Mouse (Mus musculus): ENCODE data around the gene Fmo3. TPM values are rescaled to one million over a fixed set of nuclear protein-coding genes. Genes with fewer than 3 reads are reported as not detected.

Gene Fmo3
- polyA plus RNA-seq, 1 experiment from 2014 or later, result not detected

- ATAC-seq (ENCODE audit: insufficient number of reproducible peaks, low FRiP score), result no peak
- Histone ChIP-seq H3K27me3 (replicated peaks) (no peaks in the 10 kb centered on the region), H3K9me3 (replicated peaks) (no peaks in the 10 kb centered on the region), H3K36me3 (no peaks in the 10 kb centered on the region), H3K4me2 (no peak overlapping the region), H3K9ac (no peak overlapping the region), H3K27ac (ENCODE audit: poor library complexity, severe bottlenecking) (no peak overlapping the region), H3K4me3 (no peak overlapping the region), H3K4me1 (replicated peaks) (no peaks in the 10 kb centered on the region)
- 86% methylated on average over 6 of the region's 6 CpGs for WGBS
Observed at GRCm38 (mm10) chr1:162947934-162948333, 36.4 kb downstream of the Fmo3 start.

DNA sequence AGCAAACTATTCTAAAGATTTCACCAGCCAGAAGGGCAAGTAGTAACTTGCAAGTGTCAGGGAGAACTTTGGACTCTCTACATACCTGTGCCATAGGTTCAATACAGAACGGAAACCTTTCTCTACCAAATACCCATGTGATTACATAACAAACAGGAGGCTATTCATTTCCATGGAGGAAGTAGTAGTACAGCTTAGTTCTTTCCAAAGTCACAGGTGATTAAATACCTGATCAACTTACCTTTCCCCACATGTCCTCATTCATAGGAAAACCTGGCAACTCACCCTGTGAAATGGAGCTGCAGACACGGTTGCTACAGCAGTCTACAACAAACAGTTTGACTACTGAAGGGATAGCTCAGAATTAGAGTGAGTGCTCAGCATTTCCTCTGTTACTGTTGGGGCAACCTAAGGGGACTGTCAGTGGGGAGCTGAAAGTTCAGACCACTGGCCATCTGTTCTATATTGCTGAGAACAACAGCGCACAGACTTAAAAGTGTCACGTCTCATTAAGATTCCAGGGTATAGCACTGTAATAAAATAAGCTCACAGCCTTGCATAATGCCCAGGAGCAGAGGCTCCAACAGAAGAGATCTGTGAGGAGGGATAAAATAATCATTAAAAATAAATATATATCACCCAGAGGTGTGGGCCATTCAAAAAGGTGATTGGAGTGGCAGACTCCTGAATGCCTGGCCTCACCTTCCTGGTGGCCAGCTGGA is 37.3 kb downstream of the Fmo3 start:
- no peak for ATAC-seq (ENCODE audit: insufficient number of reproducible peaks, low FRiP score)
- H3K4me2 ChIP-seq, result no peak overlapping the region
- no peak overlapping the region for H3K9ac ChIP-seq
- no peaks in the 10 kb centered on the region for H3K27me3 ChIP-seq (replicated peaks)
- no peak overlapping the region for H3K27ac ChIP-seq (ENCODE audit: poor library complexity, severe bottlenecking)
- no peaks in the 10 kb centered on the region for H3K9me3 ChIP-seq (replicated peaks)
- no peaks in the 10 kb centered on the region for H3K36me3 ChIP-seq
- WGBS, result 80% methylated on average over 4 of the region's 4 CpGs
- no peaks in the 10 kb centered on the region for H3K4me1 ChIP-seq (replicated peaks)
- no peak overlapping the region for H3K4me3 ChIP-seq

GRCm38 (mm10) chr1:162943700-162944099 is 40.6 kb downstream of the Fmo3 start:
- Histone ChIP-seq H3K4me2 (no peak overlapping the region), H3K4me3 (no peak overlapping the region), H3K9me3 (replicated peaks) (no peaks in the 10 kb centered on the region), H3K9ac (no peak overlapping the region), H3K36me3 (no peaks in the 10 kb centered on the region), H3K4me1 (replicated peaks) (no peaks in the 10 kb centered on the region), H3K27me3 (replicated peaks) (no peaks in the 10 kb centered on the region), H3K27ac (ENCODE audit: poor library complexity, severe bottlenecking) (no peak overlapping the region)
- 58% methylated on average over 6 of the region's 6 CpGs for WGBS
- no peak for ATAC-seq (ENCODE audit: insufficient number of reproducible peaks, low FRiP score)

- ATAC-seq (ENCODE audit: insufficient number of reproducible peaks, low FRiP score), result no peak
- no peak overlapping the region for H3K4me2 ChIP-seq
- H3K27me3 ChIP-seq (replicated peaks), result no peaks in the 10 kb centered on the region
- no peak overlapping the region for H3K4me3 ChIP-seq
- WGBS, result 70% methylated on average over 4 of the region's 4 CpGs
- no peaks in the 10 kb centered on the region for H3K4me1 ChIP-seq (replicated peaks)
- no peaks in the 10 kb centered on the region for H3K36me3 ChIP-seq
- H3K27ac ChIP-seq (ENCODE audit: poor library complexity, severe bottlenecking), result no peak overlapping the region
- H3K9me3 ChIP-seq (replicated peaks), result no peaks in the 10 kb centered on the region
- no peak overlapping the region for H3K9ac ChIP-seq
Observed at GRCm38 (mm10) chr1:162938696-162939351, 45.5 kb downstream of the Fmo3 start.

DNA sequence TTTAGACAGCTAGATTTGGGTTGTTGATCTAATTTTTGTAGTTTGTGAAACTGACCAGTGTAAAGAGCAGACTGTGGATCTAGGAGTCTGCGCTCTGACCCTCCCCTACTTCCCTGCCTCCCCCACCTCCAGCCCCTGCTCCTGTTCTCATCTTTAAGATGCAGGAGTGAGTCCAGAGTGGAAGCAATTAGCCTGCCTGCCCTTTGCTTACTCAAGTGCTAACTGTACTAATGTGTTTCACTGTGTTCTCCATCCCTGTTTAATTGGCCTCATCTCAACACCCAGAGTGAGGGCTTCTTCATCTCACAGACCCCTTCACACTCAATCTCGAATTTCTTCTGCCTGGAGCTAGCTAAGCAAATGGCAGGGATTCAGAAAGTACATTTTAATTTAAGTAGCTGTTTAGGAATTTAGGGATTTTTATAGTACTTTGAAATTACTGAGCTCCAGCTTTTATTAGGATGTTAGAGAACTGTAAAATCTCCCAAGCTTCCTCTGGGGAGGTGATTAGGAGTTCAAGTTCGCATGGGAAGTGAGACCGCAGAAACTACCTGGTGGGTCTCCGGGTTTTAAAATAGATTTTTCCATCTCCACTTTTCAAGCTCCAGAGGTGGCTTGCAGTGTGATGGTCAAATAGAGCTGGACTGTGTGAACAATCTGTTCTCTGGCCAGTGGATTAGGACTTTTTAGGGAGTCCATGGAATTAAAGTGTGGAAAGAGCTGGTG is 46.2 kb downstream of the Fmo3 start:
- Histone ChIP-seq H3K27me3 (replicated peaks) (no peaks in the 10 kb centered on the region), H3K4me2 (no peak overlapping the region), H3K36me3 (no peaks in the 10 kb centered on the region), H3K27ac (ENCODE audit: poor library complexity, severe bottlenecking) (no peak overlapping the region), H3K4me3 (no peak overlapping the region), H3K9me3 (replicated peaks) (no peaks in the 10 kb centered on the region), H3K4me1 (replicated peaks) (no peaks in the 10 kb centered on the region), H3K9ac (no peak overlapping the region)
- no peak for ATAC-seq (ENCODE audit: insufficient number of reproducible peaks, low FRiP score)
- 70% methylated on average over 5 of the region's 5 CpGs for WGBS

DNA sequence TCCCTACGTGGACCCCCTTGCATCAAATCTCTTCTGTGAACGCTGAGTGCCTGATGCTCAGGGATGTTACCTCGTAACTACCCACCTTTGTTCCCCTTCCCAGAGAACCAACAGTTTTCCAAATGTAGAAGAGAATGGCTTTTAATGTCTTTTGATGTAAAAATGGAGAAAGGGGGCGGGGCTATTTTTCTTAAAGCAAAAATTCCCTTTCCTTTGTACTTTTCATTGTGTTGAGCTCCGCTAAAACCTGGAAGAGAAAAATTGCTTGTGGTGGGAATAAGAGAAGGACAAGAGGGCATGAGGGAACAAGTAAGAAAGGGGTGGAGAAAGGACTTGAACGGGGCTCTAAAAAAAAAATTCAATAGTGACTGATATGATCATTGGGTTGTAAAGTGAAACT is 46.9 kb downstream of the Fmo3 start, which contains the start of gene Fmo6:
Gene Fmo6 (minus strand): TSS at position 101 of the 400 bp plus-strand sequence.
- 80% methylated on average over 6 of the region's 6 CpGs for WGBS
- no peak within 1 kb of the TSS for H3K4me3 ChIP-seq
- no peaks in the 10 kb centered on the region for H3K9me3 ChIP-seq (replicated peaks)
- no peak within 1 kb of the TSS for H3K9ac ChIP-seq
- no peak within 1 kb of the TSS for H3K27ac ChIP-seq (ENCODE audit: poor library complexity, severe bottlenecking)
- ATAC-seq (ENCODE audit: insufficient number of reproducible peaks, low FRiP score), result no peak
- H3K4me1 ChIP-seq (replicated peaks), result no peaks in the 10 kb centered on the region
- H3K36me3 ChIP-seq, result no peaks in the 10 kb centered on the region
- no peak within 1 kb of the TSS for H3K4me2 ChIP-seq
- H3K27me3 ChIP-seq (replicated peaks), result no peaks in the 10 kb centered on the region

DNA sequence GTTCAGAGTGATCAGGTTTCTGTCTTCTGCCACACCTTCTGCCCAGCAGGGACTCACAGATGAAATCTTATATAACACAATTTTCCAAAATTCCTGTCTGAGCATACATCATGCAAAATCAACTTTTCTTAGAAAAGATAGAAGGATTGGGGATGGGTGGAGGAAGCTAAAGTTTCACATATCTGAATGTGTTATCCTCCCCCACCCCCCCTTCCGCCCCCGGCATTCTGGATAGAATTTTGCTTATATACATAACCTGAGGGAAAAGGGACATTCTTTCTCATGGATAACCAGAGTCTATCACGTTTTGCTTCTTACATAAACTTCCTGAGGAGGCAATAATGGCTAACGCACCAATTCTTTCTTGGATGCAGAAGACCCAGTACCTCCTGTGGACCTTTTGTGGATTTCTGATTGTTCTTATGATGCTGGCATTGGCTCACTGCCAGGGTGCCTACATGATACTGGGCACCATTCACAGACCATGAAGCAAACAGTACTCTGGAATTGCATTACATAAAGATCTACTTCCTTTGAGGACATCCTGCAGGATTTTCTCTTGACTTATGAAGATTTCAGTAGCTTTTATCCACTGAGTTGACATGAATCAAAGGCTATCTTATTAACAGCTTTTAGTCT is 49.8 kb downstream of the Fmo3 start:
- Histone ChIP-seq H3K27me3 (replicated peaks) (no peaks in the 10 kb centered on the region), H3K9ac (no peak overlapping the region), H3K4me1 (replicated peaks) (no peaks in the 10 kb centered on the region), H3K36me3 (no peaks in the 10 kb centered on the region), H3K9me3 (replicated peaks) (no peaks in the 10 kb centered on the region), H3K4me3 (no peak overlapping the region), H3K4me2 (no peak overlapping the region), H3K27ac (ENCODE audit: poor library complexity, severe bottlenecking) (no peak overlapping the region)
- no peak for ATAC-seq (ENCODE audit: insufficient number of reproducible peaks, low FRiP score)
- 68% methylated on average over 4 of the region's 4 CpGs for WGBS

DNA sequence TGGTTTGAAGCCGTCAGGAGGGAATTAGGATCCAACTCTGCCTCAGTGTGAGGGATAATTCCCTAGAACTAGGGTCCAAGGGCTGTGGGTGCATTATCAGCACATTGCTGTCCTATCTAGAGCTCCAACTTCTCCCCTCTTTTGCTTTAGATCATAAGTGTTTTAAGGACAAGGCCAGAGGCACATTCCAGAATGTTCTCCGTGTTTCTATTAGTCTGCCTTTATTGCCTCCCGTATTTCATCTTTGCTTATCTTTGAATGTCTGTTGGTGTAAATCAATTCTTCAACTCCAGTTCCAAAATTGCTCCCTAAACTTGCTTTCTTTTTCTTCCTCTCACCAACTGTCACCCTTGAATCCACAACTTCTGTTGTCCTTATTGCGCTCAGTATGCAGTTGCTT is 51.9 kb downstream of the Fmo3 start:
- Histone ChIP-seq H3K4me3 (no peak overlapping the region), H3K27ac (ENCODE audit: poor library complexity, severe bottlenecking) (no peak overlapping the region), H3K9ac (no peak overlapping the region), H3K36me3 (no peaks in the 10 kb centered on the region), H3K4me2 (no peak overlapping the region), H3K27me3 (replicated peaks) (no peaks in the 10 kb centered on the region), H3K9me3 (replicated peaks) (no peaks in the 10 kb centered on the region), H3K4me1 (replicated peaks) (no peaks in the 10 kb centered on the region)
- WGBS, result 84% methylated on average over 4 of the region's 4 CpGs
- ATAC-seq (ENCODE audit: insufficient number of reproducible peaks, low FRiP score), result no peak

- no peak overlapping the region for H3K9ac ChIP-seq
- no peak overlapping the region for H3K4me3 ChIP-seq
- no peaks in the 10 kb centered on the region for H3K27me3 ChIP-seq (replicated peaks)
- no peaks in the 10 kb centered on the region for H3K9me3 ChIP-seq (replicated peaks)
- no peak overlapping the region for H3K27ac ChIP-seq (ENCODE audit: poor library complexity, severe bottlenecking)
- ATAC-seq (ENCODE audit: insufficient number of reproducible peaks, low FRiP score), result no peak
- WGBS, result 77% methylated on average over 5 of the region's 5 CpGs
- H3K4me2 ChIP-seq, result no peak overlapping the region
- no peaks in the 10 kb centered on the region for H3K4me1 ChIP-seq (replicated peaks)
- no peaks in the 10 kb centered on the region for H3K36me3 ChIP-seq
Observed at GRCm38 (mm10) chr1:162931880-162932279, 52.4 kb downstream of the Fmo3 start.

- 66% methylated on average over 4 of the region's 4 CpGs for WGBS
- Histone ChIP-seq H3K9me3 (replicated peaks) (no peaks in the 10 kb centered on the region), H3K36me3 (no peaks in the 10 kb centered on the region), H3K4me3 (no peak overlapping the region), H3K9ac (no peak overlapping the region), H3K4me2 (no peak overlapping the region), H3K27me3 (replicated peaks) (no peaks in the 10 kb centered on the region), H3K27ac (ENCODE audit: poor library complexity, severe bottlenecking) (no peak overlapping the region), H3K4me1 (replicated peaks) (no peaks in the 10 kb centered on the region)
- no peak for ATAC-seq (ENCODE audit: insufficient number of reproducible peaks, low FRiP score)
Observed at GRCm38 (mm10) chr1:162931310-162931875, 52.9 kb downstream of the Fmo3 start.

DNA sequence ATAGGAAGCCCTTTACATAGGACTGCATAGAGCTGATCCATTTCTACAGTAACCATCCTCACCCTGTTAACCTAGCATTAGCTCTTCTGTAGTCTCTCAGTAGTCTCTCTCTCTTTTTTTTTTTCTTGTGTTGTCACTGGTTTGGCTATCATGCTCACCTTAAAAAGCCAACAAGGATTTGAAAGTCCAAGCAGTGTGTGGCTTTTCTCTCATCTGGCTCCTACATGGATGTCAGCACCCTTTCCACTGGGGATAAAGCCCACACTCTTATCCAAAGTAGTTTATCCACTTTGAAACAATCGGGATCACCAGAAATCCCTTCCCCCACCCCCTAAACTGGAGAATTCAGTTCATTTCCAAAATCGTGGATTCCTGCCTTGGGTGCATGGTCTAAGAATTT is 53.7 kb downstream of the Fmo3 start:
- H3K4me3 ChIP-seq, result no peak overlapping the region
- H3K36me3 ChIP-seq, result no peaks in the 10 kb centered on the region
- ATAC-seq (ENCODE audit: insufficient number of reproducible peaks, low FRiP score), result no peak
- 41% methylated on average over 2 of the region's 2 CpGs for WGBS
- H3K9me3 ChIP-seq (replicated peaks), result no peaks in the 10 kb centered on the region
- H3K4me2 ChIP-seq, result no peak overlapping the region
- H3K4me1 ChIP-seq (replicated peaks), result no peaks in the 10 kb centered on the region
- H3K27me3 ChIP-seq (replicated peaks), result no peaks in the 10 kb centered on the region
- no peak overlapping the region for H3K27ac ChIP-seq (ENCODE audit: poor library complexity, severe bottlenecking)
- H3K9ac ChIP-seq, result no peak overlapping the region

Measured in heart, embryonic 12.5 days (tissue).